Mouse (Mus musculus) olfactory bulb, adult 2 months (tissue): ENCODE data around the gene Wscd2. TPM values are rescaled to one million over a fixed set of nuclear protein-coding genes. Genes with fewer than 3 reads are reported as not detected.
A peak's percentile ranks its signal among the peaks of the same experiment; 100 is the strongest.

Experiments
- H3K27ac ChIP-seq: fragments of 200-500 bp; 2 replicates; pipeline ENCODE4 v1.5.1; 2012; ENCODE audit warnings: low read depth, low read length; ENCODE audit not compliant: insufficient read depth
- H3K4me1 ChIP-seq: fragments of 200-500 bp; 2 replicates; pipeline ENCODE4 v1.6.1; 2012; ENCODE audit warnings: low read length; ENCODE audit not compliant: control insufficient read depth, insufficient read depth
- H3K4me3 ChIP-seq: fragments of 200-500 bp; 2 replicates; pipeline ENCODE4 v1.5.1; 2012; ENCODE audit warnings: mild to moderate bottlenecking, low read depth, low read length, moderate library complexity; ENCODE audit not compliant: insufficient read depth
- CTCF ChIP-seq: fragments of 200-500 bp; IDR thresholded peaks from 2 replicates; pipeline ENCODE4 v1.5.1; 2012; ENCODE audit warnings: low read depth, mild to moderate bottlenecking, low read length, moderate library complexity; ENCODE audit not compliant: insufficient read depth
- POLR2A ChIP-seq: fragments of 200-500 bp; IDR thresholded peaks from 2 replicates; pipeline ENCODE4 v1.6.1; 2012; ENCODE audit warnings: mild to moderate bottlenecking, low read depth, low read length, moderate library complexity; ENCODE audit not compliant: insufficient read depth
- WGBS: fragments of 180-500 bp; shearing (Covaris S2); methylation state at CpG from one replicate; pipeline ENCODE4 v1.1.7; 2018; 5-methylcytosine and 5-hydroxymethylcytosine counted together
- polyA plus RNA-seq: library from polyadenylated mRNA; stranded (reverse); fragments of >200 nt; gene quantifications from 2 replicates; pipeline ENCODE4 v1.2.4, GENCODE M21; 2012; ENCODE audit warnings: low replicate concordance; ENCODE audit not compliant: missing spikeins, insufficient read depth, insufficient read length

The Wscd2 gene
- polyA plus RNA-seq, 1 experiment = not detected

DNA sequence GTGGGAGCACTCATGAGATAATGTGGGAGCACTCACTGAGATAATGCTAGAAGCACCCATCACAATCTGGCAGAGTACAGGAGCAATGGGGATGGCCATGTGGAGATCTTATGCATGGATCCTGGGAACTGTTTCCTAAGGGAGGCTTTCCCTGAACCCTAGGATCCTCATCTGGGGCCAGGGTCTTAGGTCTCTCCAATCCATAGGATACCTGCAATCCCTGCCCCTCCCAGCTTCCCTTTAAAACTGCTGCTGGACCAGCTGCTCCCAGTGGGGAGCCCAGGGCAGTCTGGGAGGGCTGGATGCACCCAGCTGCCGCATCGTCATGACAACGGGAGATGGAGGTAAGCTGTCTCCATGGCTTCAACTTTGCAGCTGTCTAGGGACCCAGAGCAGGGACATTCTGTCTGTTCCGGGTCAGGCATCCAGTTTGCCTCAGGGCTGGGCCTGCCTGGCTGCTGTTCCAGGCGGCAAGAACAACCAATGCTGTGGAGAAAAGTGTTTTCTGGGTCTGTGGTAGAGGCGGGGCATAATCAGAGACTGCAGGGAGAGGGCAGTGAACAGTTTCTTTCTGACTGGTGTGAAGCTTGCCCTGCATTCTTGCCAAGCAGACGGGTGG, 2.4 kb downstream of the Wscd2 start:
- H3K4me1 ChIP-seq = peaks cover 24% of the 10 kb centered on the region
- no peak overlapping the region for H3K27ac ChIP-seq
- TF ChIP-seq POLR2A = no peak
- TF ChIP-seq CTCF = no peak
- 12% methylated on average over 7 of the region's 7 CpGs for WGBS
- peak overlapping the region; percentile 44 for H3K4me3 ChIP-seq

DNA sequence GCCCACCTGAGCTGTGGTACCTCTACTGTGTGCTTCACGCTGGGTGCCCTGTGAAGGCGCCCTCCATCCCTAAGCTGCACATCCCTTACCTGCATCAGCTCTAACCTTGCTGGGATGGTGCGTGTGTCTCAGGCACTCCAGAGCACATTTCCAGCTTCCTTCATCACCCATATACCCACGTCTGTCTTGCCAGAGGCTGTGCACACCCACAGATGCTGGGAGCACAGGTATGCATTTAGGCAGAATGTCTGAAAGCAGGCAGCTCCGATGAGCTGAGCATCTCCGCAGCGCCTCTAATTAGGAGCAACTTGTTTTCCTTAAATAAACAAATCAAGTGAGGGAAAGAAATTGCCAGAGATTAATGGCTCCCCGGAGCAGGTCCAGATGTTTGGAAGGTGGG, 3.9 kb downstream of the Wscd2 start:
- H3K27ac ChIP-seq = no peak overlapping the region
- TF ChIP-seq POLR2A (no peak), CTCF (no peak)
- peaks cover 24% of the 10 kb centered on the region for H3K4me1 ChIP-seq
- WGBS = 51% methylated on average over 8 of the region's 8 CpGs
- H3K4me3 ChIP-seq = peak overlapping the region; percentile 5

DNA sequence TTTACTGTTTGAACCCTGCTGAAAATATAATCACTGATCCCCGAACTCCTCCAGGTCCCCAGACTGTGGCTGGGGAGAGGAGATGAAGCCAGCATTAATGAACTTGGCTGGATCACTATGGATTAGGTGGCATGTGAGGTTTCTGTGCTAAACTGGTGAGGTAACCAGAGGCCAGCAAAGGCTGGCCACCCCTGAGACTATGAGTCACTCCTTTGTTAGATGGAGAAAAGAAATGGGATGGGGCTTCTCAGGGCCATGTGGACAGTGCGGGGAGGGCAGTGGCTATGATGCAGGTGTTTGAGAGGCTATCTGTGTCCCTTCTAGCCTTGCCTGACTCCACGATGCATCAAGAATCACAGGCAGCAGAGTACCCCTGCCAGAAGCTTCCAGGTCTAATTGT, 6.8 kb downstream of the Wscd2 start:
- Histone ChIP-seq H3K4me1 (peaks cover 23% of the 10 kb centered on the region), H3K4me3 (no peak overlapping the region), H3K27ac (no peak overlapping the region)
- TF ChIP-seq CTCF = no peak
- no peak for TF ChIP-seq POLR2A
- 64% methylated on average over 3 of the region's 3 CpGs for WGBS

DNA sequence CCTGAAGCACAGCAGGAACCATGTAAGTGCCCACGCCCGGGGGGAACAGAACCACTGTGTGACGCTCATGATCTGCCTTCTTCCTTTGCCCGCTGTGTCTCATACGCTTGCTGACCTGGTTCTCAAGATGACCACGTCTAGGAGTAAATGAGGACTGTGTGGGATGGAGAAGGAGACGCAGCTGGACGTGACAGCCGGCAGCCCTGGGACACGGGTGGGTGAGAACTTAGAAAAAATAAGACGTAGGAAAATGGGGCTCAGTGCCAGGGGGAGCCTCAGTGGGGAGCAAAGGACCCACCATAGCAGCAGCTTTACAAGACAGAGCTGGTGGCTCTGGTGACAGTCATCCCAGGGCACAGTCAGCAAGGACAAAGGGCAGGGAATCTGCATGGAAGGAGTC, 9.3 kb downstream of the Wscd2 start:
- no peak overlapping the region for H3K27ac ChIP-seq
- TF ChIP-seq CTCF (no peak), POLR2A (no peak)
- H3K4me3 ChIP-seq = no peak overlapping the region
- 87% methylated on average over 11 of the region's 11 CpGs for WGBS
- peaks cover 25% of the 10 kb centered on the region for H3K4me1 ChIP-seq

DNA sequence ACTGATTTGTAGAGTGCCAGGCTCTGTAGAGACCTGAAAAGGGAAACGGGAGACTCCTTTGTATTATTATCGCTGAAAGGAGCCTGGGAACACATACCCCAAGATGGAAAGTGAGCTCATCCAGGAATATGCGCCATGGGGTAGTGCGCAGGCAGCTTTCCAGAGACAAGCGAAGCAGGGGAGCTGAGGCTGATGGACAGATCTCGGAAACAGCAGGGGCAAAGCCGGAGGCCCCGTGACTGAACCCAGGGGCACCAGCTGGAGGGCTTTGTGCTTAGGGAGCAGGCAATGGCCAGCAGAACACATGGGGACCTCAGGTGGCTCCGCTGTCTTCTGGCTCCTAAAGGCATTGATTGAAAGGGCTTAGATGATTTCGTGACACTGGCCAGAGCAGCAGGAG, 13.1 kb downstream of the Wscd2 start:
- H3K27ac ChIP-seq = no peak overlapping the region
- no peak overlapping the region for H3K4me3 ChIP-seq
- peaks cover 28% of the 10 kb centered on the region for H3K4me1 ChIP-seq
- TF ChIP-seq POLR2A (no peak), CTCF (no peak)
- 34% methylated on average over 10 of the region's 10 CpGs for WGBS

DNA sequence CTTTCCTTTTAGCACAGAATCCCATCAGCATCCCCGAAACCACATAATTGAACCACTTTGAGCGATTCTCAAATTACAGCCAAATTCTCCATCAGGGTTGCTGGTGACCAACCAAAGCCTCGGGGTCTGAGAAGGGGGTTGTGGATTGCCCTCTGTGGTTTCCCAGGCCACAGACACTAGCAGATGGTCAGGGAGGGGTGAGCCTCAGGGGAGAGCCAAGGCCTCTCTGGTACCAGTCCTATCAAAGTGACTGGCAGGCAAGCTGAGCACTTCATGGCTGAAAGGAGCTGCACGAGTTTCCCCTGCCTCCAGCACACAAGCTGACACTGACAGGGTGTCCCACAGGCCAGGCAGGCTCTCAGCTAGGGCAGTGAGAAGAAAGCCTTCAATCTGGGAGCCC, 14.5 kb downstream of the Wscd2 start:
- H3K4me1 ChIP-seq = peaks cover 35% of the 10 kb centered on the region
- no peak overlapping the region for H3K27ac ChIP-seq
- no peak overlapping the region for H3K4me3 ChIP-seq
- 63% methylated on average over 4 of the region's 4 CpGs for WGBS
- TF ChIP-seq CTCF = no peak
- TF ChIP-seq POLR2A = no peak

DNA sequence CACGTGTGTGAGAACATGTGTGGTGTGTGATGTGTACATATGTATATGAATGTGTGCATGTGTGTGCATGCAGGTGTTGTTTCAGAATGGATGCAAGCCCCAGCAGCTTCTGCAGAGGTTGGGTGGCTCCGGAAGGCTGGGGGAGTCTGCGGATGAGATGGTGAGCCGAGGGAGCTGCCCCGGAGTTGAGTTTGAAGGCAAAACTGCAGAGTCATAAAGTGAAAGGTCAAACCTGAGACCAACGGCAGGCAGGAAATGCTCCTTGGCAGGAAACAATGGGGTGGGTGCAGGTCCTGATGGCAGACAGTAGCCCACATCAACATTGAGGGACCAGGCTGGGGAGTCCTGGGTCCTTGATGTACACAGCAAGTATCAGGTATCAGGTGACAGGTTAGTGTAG, 15.9 kb downstream of the Wscd2 start:
- 87% methylated on average over 6 of the region's 6 CpGs for WGBS
- TF ChIP-seq CTCF (no peak), POLR2A (no peak)
- H3K4me1 ChIP-seq = peaks cover 47% of the 10 kb centered on the region
- no peak overlapping the region for H3K4me3 ChIP-seq
- H3K27ac ChIP-seq = no peak overlapping the region

DNA sequence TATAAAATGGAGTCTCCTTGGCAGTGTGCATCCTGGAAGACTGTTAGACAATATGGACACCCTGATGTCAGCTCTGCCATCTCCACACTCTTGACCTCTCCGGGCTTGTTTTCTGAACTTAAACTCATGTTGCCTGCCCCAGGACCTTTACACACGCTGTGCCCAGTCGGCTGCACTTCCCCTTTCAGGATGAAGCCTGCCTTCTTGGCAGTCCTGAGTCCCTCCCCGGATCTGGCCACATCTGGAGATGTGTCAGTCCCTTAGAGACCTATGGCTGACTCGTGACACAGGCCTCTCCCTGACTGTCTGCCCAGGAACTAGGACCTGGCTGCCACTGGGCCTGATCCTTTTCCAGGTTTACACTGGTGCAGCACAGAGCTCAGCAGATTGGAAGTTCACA, 16.6 kb downstream of the Wscd2 start:
- TF ChIP-seq CTCF = no peak
- TF ChIP-seq POLR2A = no peak
- Histone ChIP-seq H3K27ac (no peak overlapping the region), H3K4me3 (no peak overlapping the region), H3K4me1 (peaks cover 48% of the 10 kb centered on the region)
- 90% methylated on average over 5 of the region's 5 CpGs for WGBS

DNA sequence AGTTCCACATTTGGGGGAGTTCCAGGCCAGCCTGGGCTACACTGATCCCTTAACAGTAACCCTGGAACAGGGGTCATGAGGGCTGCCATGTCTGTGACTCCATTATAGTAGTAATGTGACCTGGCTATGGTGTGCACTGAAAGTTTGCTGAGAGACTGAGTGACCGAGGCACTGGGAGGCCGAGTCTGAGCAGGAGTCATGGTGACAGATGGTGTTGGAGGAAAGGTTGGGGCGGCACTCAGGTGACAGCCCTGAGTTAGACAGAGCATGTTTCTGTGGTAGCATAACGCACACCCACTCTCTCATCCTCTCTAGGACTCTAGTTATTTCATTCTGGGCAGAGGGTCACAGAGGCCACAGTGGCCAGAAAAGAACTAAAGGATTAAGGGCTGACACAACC, 19.0 kb downstream of the Wscd2 start:
- TF ChIP-seq POLR2A (no peak), CTCF (no peak)
- Histone ChIP-seq H3K27ac (no peak overlapping the region), H3K4me3 (no peak overlapping the region), H3K4me1 (peaks cover 48% of the 10 kb centered on the region)
- 83% methylated on average over 4 of the region's 4 CpGs for WGBS

DNA sequence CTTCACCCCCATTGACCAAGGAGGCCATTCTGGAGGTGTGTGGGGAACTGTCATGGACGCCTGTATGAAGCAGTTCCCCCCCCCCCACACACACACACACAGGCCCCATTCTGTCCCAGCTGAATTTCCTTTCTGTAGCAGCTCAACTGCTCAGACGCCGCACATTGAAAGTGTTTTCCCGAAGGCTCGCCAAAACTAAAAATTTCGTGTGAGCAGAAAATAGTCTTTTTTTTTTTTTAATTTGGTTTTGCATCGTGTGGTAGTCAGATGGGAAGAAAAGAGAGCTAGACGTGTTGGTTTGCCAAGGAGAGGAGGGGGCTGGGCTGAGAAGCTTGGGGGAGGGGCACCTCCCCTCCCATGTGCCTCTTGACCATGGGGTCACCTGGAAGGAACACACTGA, 23.5 kb downstream of the Wscd2 start:
- WGBS = 54% methylated on average over 8 of the region's 8 CpGs

More for the DNA sequence above, 23.5 kb downstream of the Wscd2 start:
- Histone ChIP-seq H3K4me3 (no peak overlapping the region), H3K4me1 (peaks cover 58% of the 10 kb centered on the region), H3K27ac (no peak overlapping the region)
- TF ChIP-seq CTCF = no peak
- TF ChIP-seq POLR2A = no peak
